Mouse (Mus musculus) lung, embryonic 16.5 days (tissue): Measurements from ENCODE around the gene B3gnt3. TPM values are rescaled to one million over a fixed set of nuclear protein-coding genes. Genes with fewer than 3 reads are reported as not detected.

Source experiments
- ATAC-seq: fragments of 200-750 bp; cut with Nextera tagmentation; 2 replicates; pipeline ENCODE4 v1.8.0; 2017; ENCODE audit warnings: low read depth, mild to moderate bottlenecking, moderate library complexity
- H3K27ac ChIP-seq: fragments of 300-500 bp; sonication (generic); 2 replicates; pipeline ENCODE4 v1.5.1; 2014; ENCODE audit warnings: mild to moderate bottlenecking, control low read depth, low read length
- H3K27me3 ChIP-seq: fragments of 300-500 bp; sonication (generic); 2 replicates; pipeline ENCODE4 v1.6.1; 2014; ENCODE audit warnings: low read depth, low read length, mixed read lengths; ENCODE audit not compliant: control insufficient read depth, insufficient read depth
- H3K36me3 ChIP-seq: fragments of 300-500 bp; sonication (generic); 2 replicates; pipeline ENCODE4 v1.6.1; 2014; ENCODE audit warnings: low read length; ENCODE audit not compliant: control insufficient read depth, insufficient read depth
- H3K4me1 ChIP-seq: fragments of 300-500 bp; sonication (generic); replicated peaks from 2 replicates; pipeline ENCODE4 v1.6.1; 2014; ENCODE audit warnings: low read length, mixed read lengths; ENCODE audit not compliant: control insufficient read depth, insufficient read depth
- H3K4me2 ChIP-seq: fragments of 300-500 bp; sonication (generic); 2 replicates; pipeline ENCODE4 v1.6.1; 2014; ENCODE audit warnings: low read depth, low read length, control low read depth
- H3K4me3 ChIP-seq: fragments of 300-500 bp; sonication (generic); 2 replicates; pipeline ENCODE4 v1.5.1; 2014; ENCODE audit warnings: mild to moderate bottlenecking, low read length, control low read depth
- H3K9ac ChIP-seq: fragments of 300-500 bp; sonication (generic); 2 replicates; pipeline ENCODE4 v1.6.1; 2014; ENCODE audit warnings: low read length, control low read depth
- H3K9me3 ChIP-seq: fragments of 300-500 bp; sonication (generic); 2 replicates; pipeline ENCODE4 v1.6.1; 2016; ENCODE audit warnings: low read length; ENCODE audit not compliant: control insufficient read depth
- WGBS: fragments of 180-500 bp; shearing (Covaris S2); extraction: QIAGEN DNeasy Blood & Tissue Kit; methylation state at CpG from one replicate; pipeline ENCODE4 v1.1.7; 2014; 5-methylcytosine and 5-hydroxymethylcytosine counted together
- polyA plus RNA-seq: library from polyadenylated mRNA; unstranded; fragments of >200 nt; fragmentation: Nextera tagmentation; extraction: Ambion mirVana; gene quantifications from 2 replicates; pipeline ENCODE4 v1.2.1, GENCODE M21; 2015

The B3gnt3 gene
- polyA plus RNA-seq, 1 experiment from 2014 or later, result 4.6 TPM

DNA sequence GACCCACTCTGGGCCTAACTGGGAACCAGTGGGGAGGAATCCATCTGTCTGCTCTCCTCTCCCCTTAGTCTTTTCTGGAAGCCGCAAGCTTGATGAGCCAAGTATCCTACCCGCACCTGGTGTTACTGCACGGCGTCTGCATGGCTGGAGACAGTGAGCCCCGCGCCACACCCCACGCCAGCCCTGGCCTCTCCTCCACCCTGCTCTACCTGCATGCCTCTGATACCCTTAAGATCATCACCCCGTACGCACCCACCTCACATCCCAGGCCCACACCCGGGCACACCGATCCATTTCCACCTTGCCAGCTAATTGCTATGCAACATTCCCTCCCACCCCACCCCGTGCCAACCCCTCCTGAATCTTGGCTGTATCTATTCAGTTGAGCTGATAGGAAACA is 18.8 kb downstream of the B3gnt3 start:
- Histone ChIP-seq H3K4me1 (peaks cover 19% of the 10 kb centered on the region), H3K27me3 (peaks cover 94% of the 10 kb centered on the region), H3K9me3 (no peaks in the 10 kb centered on the region), H3K27ac (no peak overlapping the region), H3K4me2 (no peak overlapping the region), H3K36me3 (no peaks in the 10 kb centered on the region), H3K9ac (no peak overlapping the region), H3K4me3 (no peak overlapping the region)
- ATAC-seq, result no peak
- 67% methylated on average over 12 of the region's 12 CpGs for WGBS

DNA sequence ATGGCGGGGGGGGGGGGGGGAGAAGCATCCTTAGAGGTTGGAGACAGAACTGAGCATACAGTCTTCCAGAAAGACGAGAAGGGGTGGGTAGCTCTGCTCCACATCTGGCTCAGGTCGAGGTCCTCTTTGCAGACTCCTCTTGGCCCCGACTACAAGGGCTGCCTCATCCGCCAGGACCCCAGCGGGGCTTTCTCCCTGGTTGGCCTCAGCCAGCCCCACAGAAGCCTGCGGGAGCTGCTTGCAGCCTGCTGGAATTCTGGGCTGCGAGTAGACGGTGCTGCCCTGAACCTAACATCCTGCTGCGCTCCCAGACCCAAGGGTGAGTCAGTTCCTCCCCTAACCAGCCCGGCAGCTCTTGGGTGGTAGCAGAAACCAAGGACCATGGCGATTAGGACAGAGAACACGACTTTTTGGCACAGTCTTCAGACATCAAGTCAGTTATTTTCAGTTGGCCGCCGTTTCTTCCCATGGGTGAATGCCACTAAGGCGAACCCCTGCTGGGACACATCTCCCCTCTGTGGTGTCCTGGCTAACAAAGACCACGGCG is 20.1 kb downstream of the B3gnt3 start:
- no peak for ATAC-seq
- H3K27ac ChIP-seq, result no peak overlapping the region

DNA sequence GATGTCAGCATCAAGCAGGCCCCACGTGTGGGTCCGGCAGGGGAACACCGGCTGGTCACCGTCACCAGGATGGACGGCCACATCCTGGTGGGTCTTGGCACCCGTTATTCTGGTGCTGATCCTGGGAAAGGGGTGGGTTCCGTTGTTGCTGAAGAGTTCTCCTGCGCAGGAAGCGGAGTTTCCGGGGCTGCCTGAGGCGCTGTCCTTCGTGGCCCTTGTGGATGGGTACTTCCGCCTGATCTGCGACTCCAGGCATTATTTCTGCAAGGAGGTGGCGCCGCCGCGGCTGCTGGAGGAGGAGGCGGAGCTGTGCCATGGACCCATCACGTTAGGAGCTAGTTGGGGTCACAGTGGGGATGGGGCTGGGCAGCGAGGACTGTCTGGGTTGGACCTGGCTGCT is 21.1 kb downstream of the B3gnt3 start:
- WGBS, result 8% methylated on average over 20 of the region's 21 CpGs
- ATAC-seq, result no peak
- H3K4me1 ChIP-seq, result peaks cover 7% of the 10 kb centered on the region
- no peak overlapping the region for H3K4me3 ChIP-seq
- H3K27ac ChIP-seq, result no peak overlapping the region
- no peaks in the 10 kb centered on the region for H3K36me3 ChIP-seq
- H3K9ac ChIP-seq, result no peak overlapping the region
- H3K9me3 ChIP-seq, result no peaks in the 10 kb centered on the region
- H3K27me3 ChIP-seq, result peaks cover 74% of the 10 kb centered on the region
- H3K4me2 ChIP-seq, result peak overlapping the region; percentile 12; the same call in 1 of the 2 replicates

More for the DNA sequence above, 20.1 kb downstream of the B3gnt3 start:
- H3K4me3 ChIP-seq, result no peak overlapping the region
- no peak overlapping the region for H3K9ac ChIP-seq
- 19% methylated on average over 17 of the region's 18 CpGs for WGBS
- H3K9me3 ChIP-seq, result no peaks in the 10 kb centered on the region
- peaks cover 16% of the 10 kb centered on the region for H3K4me1 ChIP-seq
- peaks cover 84% of the 10 kb centered on the region for H3K27me3 ChIP-seq
- H3K4me2 ChIP-seq, result no peak overlapping the region
- H3K36me3 ChIP-seq, result no peaks in the 10 kb centered on the region

DNA sequence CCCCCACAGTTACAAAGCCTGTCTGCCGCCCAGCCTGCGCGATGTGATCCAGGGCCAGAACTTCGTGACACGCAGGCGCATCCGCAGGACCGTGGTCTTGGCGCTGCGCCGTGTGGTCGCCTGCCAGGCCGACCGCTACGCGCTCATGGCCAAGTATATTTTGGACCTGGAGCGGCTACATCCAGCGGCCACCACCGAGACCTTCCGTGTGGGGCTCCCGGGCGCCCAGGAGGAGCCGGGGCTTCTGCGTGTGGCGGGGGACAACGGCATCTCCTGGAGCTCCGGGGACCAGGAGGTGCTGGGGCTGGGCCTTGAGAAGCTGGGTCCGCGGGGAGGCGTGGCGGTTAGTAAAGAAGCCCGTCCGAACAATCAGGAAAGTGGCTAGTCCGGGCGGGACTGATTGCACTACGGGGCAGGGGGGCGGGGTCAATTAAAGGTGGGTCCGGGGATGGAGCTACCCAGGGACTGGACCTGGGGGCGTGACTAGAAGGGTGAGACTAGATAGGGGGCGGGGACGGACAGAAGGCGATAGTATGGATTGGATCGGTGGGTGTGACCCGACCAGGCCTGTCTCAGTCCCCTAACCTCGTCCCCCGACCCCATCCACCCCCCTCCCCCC is 21.9 kb downstream of the B3gnt3 start:
- Histone ChIP-seq H3K4me3 (peak overlapping the region; percentile 26), H3K36me3 (no peaks in the 10 kb centered on the region), H3K4me2 (peak overlapping the region; percentile 52), H3K4me1 (peaks cover 7% of the 10 kb centered on the region), H3K27me3 (peaks cover 66% of the 10 kb centered on the region), H3K9ac (peak overlapping the region; percentile 11; the same call in 1 of the 2 replicates), H3K27ac (no peak overlapping the region), H3K9me3 (no peaks in the 10 kb centered on the region)
- 12% methylated on average over 46 of the region's 46 CpGs for WGBS
- ATAC-seq, result peak; percentile 21; the same call in 1 of the 2 replicates

DNA sequence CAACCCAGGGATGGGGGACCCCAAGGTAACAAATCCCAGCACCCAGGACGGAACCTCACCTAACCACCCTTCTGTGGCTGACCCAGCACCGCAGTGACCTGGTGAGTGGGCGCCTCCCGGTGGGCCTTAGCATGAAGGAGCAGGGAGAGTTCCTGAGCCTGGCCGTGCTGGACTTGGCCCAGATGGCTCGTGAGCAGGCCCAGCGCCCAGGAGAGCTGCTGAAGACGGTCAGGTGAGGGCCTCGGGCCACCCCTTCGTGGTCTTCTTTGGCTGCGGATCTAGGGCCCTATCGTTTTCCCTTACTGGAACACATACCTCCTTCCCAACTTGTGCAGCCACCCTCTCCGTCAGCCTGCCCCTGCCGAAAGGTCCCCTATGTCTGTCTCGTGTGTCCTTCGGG is 22.5 kb downstream of the B3gnt3 start:
- H3K27ac ChIP-seq, result no peak overlapping the region

DNA sequence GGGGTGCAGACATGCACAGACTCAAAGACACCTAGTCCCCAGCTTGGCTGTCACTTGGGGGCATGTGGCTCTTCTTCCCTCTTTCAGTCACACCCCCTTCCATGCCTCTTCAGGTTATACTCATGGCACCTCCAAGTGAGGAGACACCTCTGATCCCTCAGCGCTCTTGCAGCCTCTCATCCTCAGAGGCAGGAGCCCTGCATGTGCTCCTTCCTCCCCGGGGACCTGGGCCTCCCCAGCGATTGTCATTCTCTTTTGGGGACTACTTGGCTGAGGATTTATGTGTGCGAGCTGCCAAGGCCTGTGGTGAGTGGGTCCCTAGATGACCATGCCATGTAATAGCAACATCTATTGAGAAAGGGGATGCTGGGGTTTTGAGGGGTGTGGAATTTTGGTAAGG is 23.4 kb downstream of the B3gnt3 start:
- H3K9me3 ChIP-seq, result no peaks in the 10 kb centered on the region
- H3K4me2 ChIP-seq, result peak overlapping the region; percentile 3; the same call in 1 of the 2 replicates
- ATAC-seq, result no peak
- H3K36me3 ChIP-seq, result no peaks in the 10 kb centered on the region
- peaks cover 52% of the 10 kb centered on the region for H3K27me3 ChIP-seq
- WGBS, result 54% methylated on average over 4 of the region's 4 CpGs
- no peak overlapping the region for H3K27ac ChIP-seq
- no peak overlapping the region for H3K4me3 ChIP-seq
- peaks cover 7% of the 10 kb centered on the region for H3K4me1 ChIP-seq
- no peak overlapping the region for H3K9ac ChIP-seq

More for the DNA sequence above, 22.5 kb downstream of the B3gnt3 start:
- H3K4me2 ChIP-seq, result peak overlapping the region; percentile 52
- H3K4me3 ChIP-seq, result peak overlapping the region; percentile 26
- peak overlapping the region; percentile 11; the same call in 1 of the 2 replicates for H3K9ac ChIP-seq
- peaks cover 7% of the 10 kb centered on the region for H3K4me1 ChIP-seq
- H3K27me3 ChIP-seq, result peaks cover 61% of the 10 kb centered on the region
- WGBS, result 30% methylated on average over 16 of the region's 16 CpGs
- no peaks in the 10 kb centered on the region for H3K9me3 ChIP-seq
- H3K36me3 ChIP-seq, result no peaks in the 10 kb centered on the region
- ATAC-seq, result no peak

DNA sequence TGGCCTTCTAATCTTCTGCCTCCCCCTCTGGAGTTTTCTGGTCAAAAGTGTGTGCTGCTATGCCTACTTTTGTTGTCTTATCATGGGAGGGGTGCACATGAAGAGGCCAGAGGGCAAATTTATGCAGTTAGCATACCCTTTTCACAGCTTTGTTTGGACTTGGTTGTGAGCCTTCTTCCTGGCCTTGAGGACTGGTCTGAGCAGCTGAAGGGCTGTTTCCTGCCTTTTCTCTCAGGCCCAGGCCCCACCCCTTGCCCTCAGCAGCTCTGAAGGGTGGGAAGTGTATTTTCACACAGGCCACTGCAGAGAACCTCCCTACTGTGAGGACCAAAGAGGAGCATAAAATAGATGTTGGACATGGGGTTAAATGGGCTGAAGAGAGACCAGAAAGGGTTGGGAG is 24.0 kb downstream of the B3gnt3 start:
- peak overlapping the region; percentile 85; the same call in 1 of the 2 replicates for H3K4me2 ChIP-seq
- H3K9ac ChIP-seq, result no peak overlapping the region
- H3K27ac ChIP-seq, result peak overlapping the region; percentile 36; the same call in 1 of the 2 replicates

DNA sequence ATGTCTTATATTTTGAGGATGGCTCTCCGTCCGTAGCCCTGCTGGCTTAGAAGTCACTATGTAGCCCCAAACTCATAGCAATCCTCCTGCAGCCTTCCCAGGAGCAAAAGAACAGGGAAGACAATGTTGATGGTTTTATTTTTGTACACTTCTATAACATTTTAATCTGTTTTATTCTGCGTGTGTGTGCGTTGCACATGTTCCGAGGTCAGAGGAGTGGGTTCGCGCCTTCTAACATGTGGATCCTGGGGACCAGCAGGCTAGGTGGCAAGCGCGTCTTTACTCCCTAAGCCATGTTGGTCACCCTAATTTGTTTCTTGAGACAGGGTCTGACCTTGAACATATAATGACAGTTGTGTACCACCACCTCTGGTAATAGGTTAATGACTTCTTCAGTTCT is 24.8 kb downstream of the B3gnt3 start:
- H3K27me3 ChIP-seq, result peaks cover 38% of the 10 kb centered on the region
- peak overlapping the region; percentile 85 for H3K4me2 ChIP-seq
- WGBS, result 57% methylated on average over 9 of the region's 9 CpGs
- no peak for ATAC-seq
- peak overlapping the region; percentile 66 for H3K27ac ChIP-seq
- H3K4me3 ChIP-seq, result peak overlapping the region; percentile 75
- peaks cover 7% of the 10 kb centered on the region for H3K4me1 ChIP-seq
- H3K9ac ChIP-seq, result peak overlapping the region; percentile 84
- no peaks in the 10 kb centered on the region for H3K9me3 ChIP-seq
- H3K36me3 ChIP-seq, result no peaks in the 10 kb centered on the region

More for the DNA sequence above, 24.0 kb downstream of the B3gnt3 start:
- H3K4me1 ChIP-seq, result peaks cover 7% of the 10 kb centered on the region
- no peak for ATAC-seq
- no peaks in the 10 kb centered on the region for H3K9me3 ChIP-seq
- no peaks in the 10 kb centered on the region for H3K36me3 ChIP-seq
- H3K4me3 ChIP-seq, result no peak overlapping the region
- peaks cover 45% of the 10 kb centered on the region for H3K27me3 ChIP-seq

DNA sequence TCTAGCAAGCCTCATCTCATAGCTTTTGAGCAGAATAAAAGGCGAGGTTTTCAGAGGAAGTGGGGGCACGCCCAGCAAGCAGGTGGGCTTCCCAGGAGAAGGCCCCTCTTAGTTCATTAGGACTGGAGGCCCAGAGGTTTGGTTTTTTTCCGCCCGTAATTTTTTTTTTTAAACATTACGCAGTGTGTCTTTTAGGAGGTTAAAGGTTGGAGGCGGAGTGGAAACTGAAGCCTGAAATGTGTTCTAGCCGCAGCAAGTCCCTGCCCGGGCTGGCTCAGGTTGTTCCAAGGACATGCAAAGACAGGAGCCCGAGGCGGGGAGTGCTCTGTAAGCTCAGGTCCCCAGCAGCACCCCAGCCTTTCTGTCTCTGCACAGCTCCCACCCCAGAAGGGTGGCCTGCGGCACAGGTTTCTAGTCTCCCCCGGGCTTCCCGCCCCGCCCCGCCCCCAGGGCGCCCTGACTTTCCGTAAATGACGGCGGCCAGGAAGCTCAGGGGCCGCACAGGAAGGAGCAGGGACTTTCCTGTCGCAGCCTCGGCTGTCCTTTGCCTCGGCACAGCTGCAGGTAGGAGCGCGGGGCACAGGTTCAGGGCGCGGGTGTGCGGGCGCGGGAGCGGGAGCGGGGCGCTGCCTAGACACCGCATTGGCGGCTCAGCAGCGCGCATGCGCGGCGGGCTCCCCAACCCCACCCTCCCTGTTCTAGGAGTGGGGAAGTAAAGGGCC is 25.4 kb downstream of the B3gnt3 start, which contains the start of gene Jak3:
TSS of gene Jak3 (plus strand) at position 277 of the 722 bp plus-strand sequence.
- H3K4me2 ChIP-seq, result peak within 1 kb of the TSS; percentile 85

More for the DNA sequence above, 25.4 kb downstream of the B3gnt3 start, which contains the start of gene Jak3:
- Histone ChIP-seq H3K27me3 (peaks cover 35% of the 10 kb centered on the region), H3K27ac (peak within 1 kb of the TSS; percentile 66), H3K4me1 (peaks cover 10% of the 10 kb centered on the region), H3K36me3 (no peaks in the 10 kb centered on the region), H3K4me3 (peak within 1 kb of the TSS; percentile 75), H3K9ac (peak within 1 kb of the TSS; percentile 84), H3K9me3 (no peaks in the 10 kb centered on the region)
- WGBS, result 3% methylated on average over 32 of the region's 40 CpGs
- ATAC-seq, result peak; percentile 53
